Mouse (Mus musculus) hindbrain, embryonic 12.5 days (tissue): Measurements from ENCODE around the gene Tmtc2. TPM values are rescaled to one million over a fixed set of nuclear protein-coding genes. Genes with fewer than 3 reads are reported as not detected.

ENCODE experiments used
- ATAC-seq: fragments of 200-750 bp; cut with Nextera tagmentation; 2 replicates; pipeline ENCODE4 v1.8.0; 2017; ENCODE audit warnings: moderate TSS enrichment; ENCODE audit not compliant: low FRiP score
- H3K27ac ChIP-seq: fragments of 300-500 bp; sonication (generic); 2 replicates; pipeline ENCODE4 v1.5.1; 2016; ENCODE audit warnings: mild to moderate bottlenecking
- H3K27me3 ChIP-seq: fragments of 300-500 bp; sonication (generic); 2 replicates; pipeline ENCODE4 v1.6.1; 2016; ENCODE audit warnings: mild to moderate bottlenecking
- H3K36me3 ChIP-seq: fragments of 300-500 bp; sonication (generic); 2 replicates; pipeline ENCODE4 v1.6.1; 2016; ENCODE audit warnings: mild to moderate bottlenecking
- H3K4me1 ChIP-seq: fragments of 300-500 bp; sonication (generic); 2 replicates; pipeline ENCODE4 v1.6.1; 2016
- H3K4me2 ChIP-seq: fragments of 300-500 bp; sonication (generic); replicated peaks from 2 replicates; pipeline ENCODE4 v1.6.1; 2016; ENCODE audit warnings: mild to moderate bottlenecking
- H3K4me3 ChIP-seq: fragments of 300-500 bp; sonication (generic); 2 replicates; pipeline ENCODE4 v1.5.1; 2016; ENCODE audit warnings: mild to moderate bottlenecking
- H3K9ac ChIP-seq: fragments of 300-500 bp; sonication (generic); 2 replicates; pipeline ENCODE4 v1.6.1; 2016; ENCODE audit warnings: mild to moderate bottlenecking, moderate library complexity
- H3K9me3 ChIP-seq: fragments of 300-500 bp; sonication (generic); replicated peaks from 2 replicates; pipeline ENCODE4 v1.6.1; 2016; ENCODE audit warnings: mild to moderate bottlenecking
- WGBS: fragments of 180-500 bp; shearing (Covaris S2); methylation state at CpG from one replicate; pipeline ENCODE4 v1.1.7; 2016; 5-methylcytosine and 5-hydroxymethylcytosine counted together
- polyA plus RNA-seq: library from polyadenylated mRNA; unstranded; fragments of >200 nt; fragmentation: Nextera tagmentation; extraction: Ambion mirVana; gene quantifications from 2 replicates; pipeline ENCODE4 v1.2.1, GENCODE M21; 2016

The Tmtc2 gene
- polyA plus RNA-seq, 1 experiment from 2014 or later = 19.6 TPM

DNA sequence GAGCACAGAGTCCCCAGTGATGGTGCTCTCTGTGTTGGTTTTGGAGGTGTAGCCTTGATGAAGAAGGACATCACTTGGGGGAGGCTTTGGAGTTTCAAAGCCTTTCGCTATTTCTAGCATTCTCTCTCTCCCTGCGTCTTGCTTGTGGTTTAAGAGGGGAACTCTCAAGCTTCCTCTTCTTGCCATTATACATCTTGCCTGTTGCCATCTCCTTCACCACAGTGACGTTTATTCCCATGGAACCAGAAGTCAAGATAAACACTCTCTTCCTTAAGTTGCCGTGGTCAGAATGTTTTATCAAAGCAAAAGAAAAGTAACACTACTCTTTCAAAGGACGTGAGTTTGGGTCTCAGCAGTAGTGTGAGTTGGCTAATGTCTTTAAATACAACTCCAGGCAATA lies 387.6 kb downstream of the Tmtc2 start:
- H3K27ac ChIP-seq = no peak overlapping the region
- H3K36me3 ChIP-seq = no peaks in the 10 kb centered on the region
- H3K4me3 ChIP-seq = no peak overlapping the region
- H3K27me3 ChIP-seq = no peaks in the 10 kb centered on the region
- 88% methylated on average over 5 of the region's 5 CpGs for WGBS
- no peaks in the 10 kb centered on the region for H3K4me1 ChIP-seq
- H3K9me3 ChIP-seq = no peaks in the 10 kb centered on the region
- no peak for ATAC-seq
- H3K4me2 ChIP-seq = no peak overlapping the region
- no peak overlapping the region for H3K9ac ChIP-seq

DNA sequence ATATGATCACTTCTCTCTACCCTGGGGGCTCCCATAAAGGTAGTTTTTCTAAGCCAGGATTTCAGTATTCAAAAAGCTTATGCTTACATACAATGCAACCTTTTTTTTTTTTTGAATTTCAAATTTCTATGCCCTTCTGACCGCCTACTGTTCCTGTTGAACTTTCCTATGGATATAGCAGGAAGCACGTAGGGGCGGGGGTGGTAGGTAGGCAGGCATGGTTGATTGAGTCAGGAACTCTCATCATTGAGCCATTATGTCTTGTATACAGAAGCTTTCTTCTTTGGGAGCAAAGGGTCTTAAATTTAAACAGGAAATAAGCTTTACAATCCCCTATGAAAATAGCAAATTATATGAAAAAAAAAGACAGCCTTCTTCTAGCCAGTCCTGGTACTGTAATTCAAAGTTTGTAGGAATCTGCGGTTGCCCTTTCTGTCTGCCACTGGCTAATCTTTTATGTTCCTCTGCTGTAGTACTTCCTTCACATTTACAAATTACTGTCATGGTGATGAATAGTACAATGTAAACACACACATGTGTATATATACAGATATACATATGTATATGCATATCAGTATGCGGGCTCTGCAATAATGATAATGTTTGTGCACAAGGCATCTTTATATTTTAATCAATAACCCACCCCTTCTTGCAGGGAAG lies 405.7 kb downstream of the Tmtc2 start:
- Histone ChIP-seq H3K36me3 (no peaks in the 10 kb centered on the region), H3K27ac (no peak overlapping the region), H3K9ac (no peak overlapping the region), H3K4me3 (no peak overlapping the region), H3K27me3 (no peaks in the 10 kb centered on the region), H3K9me3 (no peaks in the 10 kb centered on the region), H3K4me1 (no peaks in the 10 kb centered on the region), H3K4me2 (no peak overlapping the region)
- 82% methylated on average over 5 of the region's 5 CpGs for WGBS
- no peak for ATAC-seq

DNA sequence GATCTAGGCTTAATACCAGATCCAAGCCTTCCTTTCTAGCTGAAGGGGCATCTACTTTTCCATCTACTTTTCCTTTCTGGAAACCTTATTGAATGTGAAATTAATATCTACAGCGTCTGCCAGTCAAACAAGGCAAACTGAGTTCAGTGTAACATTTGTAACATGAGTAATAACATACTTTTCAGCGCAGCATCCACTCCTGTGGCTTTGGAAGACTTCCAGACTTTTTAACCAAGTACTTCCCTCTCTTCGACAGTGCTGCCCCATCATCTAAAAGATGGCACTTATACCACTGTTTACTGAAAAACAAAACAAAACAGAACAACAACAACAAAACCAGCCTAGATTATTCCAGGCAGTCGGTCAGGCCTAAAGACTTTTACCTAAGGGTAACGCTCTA lies 409.0 kb downstream of the Tmtc2 start:
- no peak overlapping the region for H3K4me2 ChIP-seq
- no peaks in the 10 kb centered on the region for H3K27me3 ChIP-seq
- ATAC-seq = no peak
- H3K9me3 ChIP-seq = no peaks in the 10 kb centered on the region
- no peaks in the 10 kb centered on the region for H3K36me3 ChIP-seq
- H3K4me1 ChIP-seq = no peaks in the 10 kb centered on the region
- no peak overlapping the region for H3K4me3 ChIP-seq
- WGBS = 82% methylated on average over 5 of the region's 5 CpGs
- H3K27ac ChIP-seq = no peak overlapping the region
- no peak overlapping the region for H3K9ac ChIP-seq

DNA sequence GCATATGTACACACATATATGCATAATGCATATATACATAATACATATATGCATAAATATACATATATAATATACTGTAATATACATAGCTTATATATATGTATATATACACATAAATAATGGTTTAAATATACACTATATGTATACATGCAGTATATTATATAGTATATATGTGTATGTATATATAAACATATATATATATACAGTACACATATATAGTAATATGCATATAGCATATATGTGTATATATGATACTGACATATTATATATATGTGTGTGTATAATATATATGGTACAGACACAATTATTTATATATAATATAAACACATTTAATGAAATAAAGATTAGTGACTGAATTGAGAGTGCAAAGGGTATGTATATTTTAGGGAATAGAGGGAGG lies 420.5 kb downstream of the Tmtc2 start:
- no peaks in the 10 kb centered on the region for H3K4me1 ChIP-seq
- no peak overlapping the region for H3K27ac ChIP-seq
- H3K9me3 ChIP-seq = no peaks in the 10 kb centered on the region
- no peak overlapping the region for H3K9ac ChIP-seq
- ATAC-seq = no peak
- no peaks in the 10 kb centered on the region for H3K27me3 ChIP-seq
- H3K36me3 ChIP-seq = no peaks in the 10 kb centered on the region
- H3K4me3 ChIP-seq = no peak overlapping the region
- no peak overlapping the region for H3K4me2 ChIP-seq

DNA sequence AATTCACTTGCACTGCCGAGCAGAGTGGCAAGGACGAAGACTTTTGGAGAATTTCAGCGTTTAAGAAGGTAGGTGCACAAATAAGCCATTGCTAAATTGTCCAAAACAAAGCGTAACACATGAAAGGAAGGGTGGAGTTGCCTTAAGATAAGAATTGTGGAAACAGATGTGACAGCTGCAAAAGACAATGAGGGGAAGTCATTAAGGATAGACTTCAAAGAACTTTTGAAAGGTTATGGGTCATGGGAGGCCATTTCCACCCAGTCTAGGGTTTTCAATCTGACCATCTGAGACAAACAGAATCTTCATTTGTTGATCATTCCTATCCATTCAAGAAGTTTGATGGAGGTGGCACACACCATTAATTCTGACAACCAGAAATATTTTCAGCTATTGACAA lies 429.9 kb downstream of the Tmtc2 start:
- Histone ChIP-seq H3K4me3 (no peak overlapping the region), H3K36me3 (no peaks in the 10 kb centered on the region), H3K9me3 (no peaks in the 10 kb centered on the region), H3K9ac (no peak overlapping the region), H3K27ac (no peak overlapping the region), H3K27me3 (no peaks in the 10 kb centered on the region), H3K4me2 (no peak overlapping the region), H3K4me1 (no peaks in the 10 kb centered on the region)
- no peak for ATAC-seq
- WGBS = 53% methylated on average over 4 of the region's 4 CpGs

DNA sequence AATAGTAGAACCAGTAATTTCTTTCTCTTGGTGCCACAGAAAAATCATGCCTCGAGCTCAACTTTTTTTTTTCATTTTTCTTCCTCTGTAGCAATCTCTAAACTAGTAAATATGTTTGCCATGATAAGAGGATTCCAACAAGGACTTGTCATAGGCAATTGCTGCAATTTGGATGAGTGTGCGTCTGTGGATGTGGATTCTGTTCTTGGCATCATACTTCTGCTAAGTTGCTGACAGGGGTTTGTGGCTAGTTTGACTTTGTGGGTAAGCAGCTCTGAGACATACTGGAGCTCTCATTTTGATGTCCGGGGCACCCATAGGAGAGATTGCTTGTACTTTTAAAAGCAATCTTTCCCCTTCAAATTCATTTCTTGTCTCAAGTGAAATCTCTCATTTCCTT lies 432.1 kb downstream of the Tmtc2 start:
- no peak for ATAC-seq
- H3K9me3 ChIP-seq = no peaks in the 10 kb centered on the region
- H3K36me3 ChIP-seq = no peaks in the 10 kb centered on the region
- no peak overlapping the region for H3K4me2 ChIP-seq
- no peak overlapping the region for H3K9ac ChIP-seq
- no peak overlapping the region for H3K4me3 ChIP-seq
- 89% methylated on average over 3 of the region's 3 CpGs for WGBS
- H3K4me1 ChIP-seq = no peaks in the 10 kb centered on the region
- no peaks in the 10 kb centered on the region for H3K27me3 ChIP-seq
- H3K27ac ChIP-seq = no peak overlapping the region
